Mouse (Mus musculus) spleen, adult 2 months (tissue): Measurements from ENCODE around the gene Gli1.

ENCODE experiments used
- CTCF ChIP-seq: fragments of 200-500 bp; IDR thresholded peaks from 2 replicates; pipeline ENCODE4 v1.5.1; 2011; ENCODE audit warnings: mild to moderate bottlenecking, inconsistent platforms; ENCODE audit not compliant: insufficient read depth, insufficient read length, insufficient replicate concordance; ENCODE audit errors: extremely low read depth
- POLR2A ChIP-seq: fragments of 200-500 bp; IDR thresholded peaks from 2 replicates; pipeline ENCODE4 v1.6.1; 2011; ENCODE audit warnings: low read depth, low read length, inconsistent platforms

DNA sequence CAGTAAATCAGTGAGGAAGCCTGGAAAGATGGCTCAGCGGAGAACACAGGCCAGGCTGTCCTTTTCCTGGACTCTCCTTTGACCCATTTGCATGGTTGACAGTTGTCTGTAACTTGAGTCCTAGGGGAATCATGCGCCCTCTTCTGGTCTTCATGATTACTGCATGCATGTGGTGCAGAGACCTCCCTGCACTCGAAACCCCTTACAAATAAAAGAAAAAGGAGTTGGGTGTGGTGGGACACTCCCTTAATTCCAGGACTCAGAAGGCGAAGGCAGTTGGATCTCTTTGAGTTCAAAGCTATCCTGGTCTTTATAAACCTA lies 29.5 kb downstream of the Gli1 start:
- peak; percentile 54; the same call in 1 of the 2 replicates for TF ChIP-seq CTCF
- no peak for TF ChIP-seq POLR2A
